Mouse (Mus musculus) neural tube, embryonic 12.5 days (tissue): ENCODE data around the gene Gm26566. TPM values are rescaled to one million over a fixed set of nuclear protein-coding genes. Genes with fewer than 3 reads are reported as not detected.
"Not testable (repeated sequence)": the region's sequence is repeated elsewhere in the genome, so short reads cannot be mapped to it uniquely, and the experiment has no call there.

Experiments used
- ATAC-seq: fragments of 200-750 bp; cut with Nextera tagmentation; 2 replicates; pipeline ENCODE4 v1.8.0; 2017; ENCODE audit warnings: low read depth, mild to moderate bottlenecking, moderate TSS enrichment, moderate library complexity; ENCODE audit not compliant: low FRiP score
- H3K27ac ChIP-seq: fragments of 300-500 bp; sonication (generic); 2 replicates; pipeline ENCODE4 v1.5.1; 2016
- H3K27me3 ChIP-seq: fragments of 300-500 bp; sonication (generic); replicated peaks from 2 replicates; pipeline ENCODE4 v1.6.1; 2016; ENCODE audit warnings: mild to moderate bottlenecking
- H3K36me3 ChIP-seq: fragments of 300-500 bp; sonication (generic); 2 replicates; pipeline ENCODE4 v1.6.1; 2016; ENCODE audit warnings: mild to moderate bottlenecking
- H3K4me1 ChIP-seq: fragments of 300-500 bp; sonication (generic); 2 replicates; pipeline ENCODE4 v1.6.1; 2016
- H3K4me2 ChIP-seq: fragments of 300-500 bp; sonication (generic); replicated peaks from 2 replicates; pipeline ENCODE4 v1.6.1; 2016; ENCODE audit warnings: mild to moderate bottlenecking
- H3K4me3 ChIP-seq: fragments of 300-500 bp; sonication (generic); 2 replicates; pipeline ENCODE4 v1.5.1; 2016
- H3K9ac ChIP-seq: fragments of 300-500 bp; sonication (generic); 2 replicates; pipeline ENCODE4 v1.6.1; 2016; ENCODE audit warnings: mild to moderate bottlenecking
- H3K9me3 ChIP-seq: fragments of 300-500 bp; sonication (generic); 2 replicates; pipeline ENCODE4 v1.6.1; 2016; ENCODE audit warnings: mild to moderate bottlenecking
- WGBS: fragments of 180-500 bp; shearing (Covaris S2); methylation state at CpG from one replicate; pipeline ENCODE4 v1.1.7; 2016; 5-methylcytosine and 5-hydroxymethylcytosine counted together
- polyA plus RNA-seq: library from polyadenylated mRNA; unstranded; fragments of >200 nt; fragmentation: Nextera tagmentation; extraction: Ambion mirVana; gene quantifications from 2 replicates; pipeline ENCODE4 v1.2.1, GENCODE M21; 2016

Gm26566 gene
- polyA plus RNA-seq, 1 experiment from 2014 or later = 2.0 TPM

DNA sequence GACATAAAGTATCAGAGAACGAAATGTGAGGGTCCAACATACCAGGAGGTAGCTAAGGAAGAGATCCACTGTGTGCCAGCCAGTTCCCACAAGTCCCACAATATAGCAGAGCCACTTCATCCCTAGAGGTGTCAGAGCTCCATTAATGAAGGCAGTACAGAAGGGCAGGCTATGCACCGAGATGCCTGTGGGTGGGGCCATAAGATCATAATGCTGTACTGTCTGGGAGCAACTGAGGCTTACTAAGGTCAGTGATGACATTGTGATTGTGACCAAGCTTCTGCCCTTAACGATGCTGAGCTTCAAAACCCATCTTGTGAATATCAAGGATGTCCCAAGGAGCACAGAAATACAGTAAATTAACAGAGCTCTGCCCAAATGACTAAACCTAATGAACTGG is 22.6 kb downstream of the Gm26566 start:
- 72% methylated on average over 3 of the region's 3 CpGs for WGBS
- H3K4me2 ChIP-seq = no peak overlapping the region
- no peaks in the 10 kb centered on the region for H3K27me3 ChIP-seq
- H3K4me3 ChIP-seq = no peak overlapping the region
- H3K4me1 ChIP-seq = no peaks in the 10 kb centered on the region
- no peaks in the 10 kb centered on the region for H3K36me3 ChIP-seq
- ATAC-seq = no peak
- no peaks in the 10 kb centered on the region for H3K9me3 ChIP-seq
- no peak overlapping the region for H3K27ac ChIP-seq
- H3K9ac ChIP-seq = no peak overlapping the region

DNA sequence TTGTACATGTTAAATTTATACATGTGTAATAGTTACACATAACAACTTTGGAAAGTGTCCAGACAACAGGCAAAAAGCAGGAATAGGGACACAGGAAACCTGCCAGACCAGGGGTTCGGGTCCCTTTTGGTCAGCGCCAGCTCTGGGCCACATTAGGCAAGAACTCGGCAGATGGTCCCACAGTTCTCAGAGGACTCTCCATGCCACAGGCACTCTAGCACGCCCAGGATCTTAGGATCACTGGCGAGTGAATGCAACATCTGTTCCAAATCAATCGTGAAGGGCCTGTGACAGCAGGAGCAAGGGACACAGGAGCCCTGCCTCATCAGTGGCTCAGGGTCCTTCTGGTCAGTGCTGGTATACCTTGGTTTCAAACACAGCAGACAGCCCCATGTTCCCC is 28.3 kb downstream of the Gm26566 start:
- Histone ChIP-seq H3K27me3 (no peaks in the 10 kb centered on the region), H3K36me3 (no peaks in the 10 kb centered on the region), H3K9ac (no peak overlapping the region), H3K4me2 (no peak overlapping the region), H3K27ac (no peak overlapping the region), H3K9me3 (no peaks in the 10 kb centered on the region), H3K4me1 (no peaks in the 10 kb centered on the region), H3K4me3 (no peak overlapping the region)
- ATAC-seq = no peak
- 65% methylated on average over 6 of the region's 6 CpGs for WGBS

DNA sequence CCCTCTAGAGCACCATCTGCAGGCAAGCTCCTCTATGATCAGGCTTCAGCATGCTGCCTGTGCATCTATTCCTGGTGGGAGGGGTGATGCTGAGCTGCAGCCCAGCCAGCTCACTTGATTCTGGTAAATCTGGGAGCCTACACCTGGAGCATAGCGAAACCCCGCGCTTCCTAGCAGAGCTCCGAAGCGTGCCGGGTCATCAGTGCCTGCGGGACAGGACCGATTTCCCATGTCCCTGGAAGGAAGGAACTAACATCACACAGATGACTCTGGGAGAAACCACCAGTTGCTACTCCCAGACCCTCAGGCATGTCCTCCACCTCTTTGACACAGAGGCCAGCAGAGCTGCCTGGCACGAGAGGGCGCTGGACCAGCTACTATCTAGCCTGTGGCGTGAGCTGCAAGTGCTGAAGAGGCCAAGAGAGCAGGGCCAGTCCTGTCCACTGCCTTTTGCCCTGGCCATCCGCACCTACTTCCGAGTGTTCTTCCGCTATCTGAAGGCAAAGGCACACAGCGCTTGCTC is 33.3 kb downstream of the Gm26566 start, which contains the start of gene Gm13271:
Gene Gm13271 (plus strand): TSS at position 51 of the 523 bp plus-strand sequence.
- not testable (repeated sequence) for H3K9me3 ChIP-seq, H3K27me3 ChIP-seq, H3K4me3 ChIP-seq, H3K36me3 ChIP-seq, ATAC-seq, H3K27ac ChIP-seq, H3K9ac ChIP-seq, H3K4me2 ChIP-seq, H3K4me1 ChIP-seq
- WGBS = 84% methylated on average over 15 of the region's 15 CpGs

DNA sequence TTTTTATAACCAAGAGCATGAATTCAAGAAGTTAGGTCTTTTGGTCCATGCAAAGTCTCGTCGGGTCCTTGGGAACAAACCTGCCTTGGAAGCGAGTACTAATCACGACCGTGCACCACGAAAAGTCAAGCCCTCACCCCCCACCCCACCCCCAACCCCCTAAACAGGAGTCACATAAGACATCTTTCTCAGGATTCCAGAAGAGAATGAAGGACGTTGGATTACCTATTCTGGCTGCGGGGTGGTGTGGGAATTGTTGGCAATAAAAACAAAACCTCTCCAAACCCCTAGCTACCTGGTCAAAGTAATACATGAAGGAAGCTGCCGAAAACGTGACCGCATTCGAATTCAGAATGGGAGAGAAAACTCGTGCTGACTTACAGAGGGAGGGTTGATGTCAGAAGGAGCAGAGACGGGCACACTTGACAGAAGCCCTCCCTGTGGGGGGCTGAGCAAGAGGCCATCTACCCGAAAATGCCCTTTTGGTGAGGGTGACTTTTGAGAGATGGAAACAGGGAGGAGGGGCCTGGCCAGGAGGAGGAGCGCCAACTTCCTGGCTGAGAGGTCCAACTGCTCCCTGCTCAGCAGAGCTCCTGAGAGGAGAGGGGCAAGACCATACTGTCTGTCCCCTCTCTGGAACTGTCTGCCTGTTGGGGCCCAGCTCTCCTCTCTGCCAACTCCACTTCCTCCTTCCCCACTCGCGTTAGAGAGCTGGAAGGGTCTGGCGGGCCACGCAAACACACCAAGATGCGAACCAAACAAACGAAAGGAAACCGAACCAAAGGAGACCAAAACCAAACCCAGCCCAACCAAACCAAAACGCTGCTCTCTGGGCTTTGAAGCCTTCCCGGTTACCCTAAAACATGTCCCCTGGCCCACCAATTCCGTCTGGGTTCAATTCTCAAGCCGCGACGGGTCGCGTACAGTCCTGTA is 35.2 kb downstream of the Gm26566 start:
- Histone ChIP-seq H3K4me2 (peak overlapping the region; percentile 62), H3K9ac (peak overlapping the region; percentile 10; the same call in 1 of the 2 replicates), H3K4me3 (peak overlapping the region; percentile 33)
- peak; percentile 41; the same call in 1 of the 2 replicates for ATAC-seq
- H3K4me1 ChIP-seq, H3K9me3 ChIP-seq, H3K27ac ChIP-seq, H3K27me3 ChIP-seq, H3K36me3 ChIP-seq: not testable (repeated sequence)
- WGBS = 12% methylated on average over 29 of the region's 31 CpGs

DNA sequence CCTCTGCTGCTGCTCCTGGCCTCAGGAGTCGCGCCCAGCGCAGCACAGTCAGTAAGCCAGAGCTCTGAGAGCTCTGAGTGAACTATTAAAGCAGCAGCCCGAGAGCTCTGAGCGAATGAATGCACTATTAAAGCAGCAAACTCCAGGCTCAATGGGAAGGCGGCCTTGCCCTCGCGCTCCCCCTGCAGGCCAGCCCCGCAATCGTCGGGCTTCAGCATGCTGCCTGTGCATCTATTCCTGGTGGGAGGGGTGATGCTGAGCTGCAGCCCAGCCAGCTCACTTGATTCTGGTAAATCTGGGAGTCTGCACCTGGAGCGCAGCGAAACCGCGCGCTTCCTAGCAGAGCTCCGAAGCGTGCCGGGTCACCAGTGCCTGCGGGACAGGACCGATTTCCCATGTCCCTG is 36.0 kb downstream of the Gm26566 start:
- under 1% methylated on average over 21 of the region's 21 CpGs for WGBS
- not testable (repeated sequence) for H3K9me3 ChIP-seq, H3K4me1 ChIP-seq, H3K27ac ChIP-seq, H3K27me3 ChIP-seq, H3K36me3 ChIP-seq, H3K9ac ChIP-seq
- peak; percentile 100 for ATAC-seq
- Histone ChIP-seq H3K4me2 (peak overlapping the region; percentile 62), H3K4me3 (peak overlapping the region; percentile 33)

DNA sequence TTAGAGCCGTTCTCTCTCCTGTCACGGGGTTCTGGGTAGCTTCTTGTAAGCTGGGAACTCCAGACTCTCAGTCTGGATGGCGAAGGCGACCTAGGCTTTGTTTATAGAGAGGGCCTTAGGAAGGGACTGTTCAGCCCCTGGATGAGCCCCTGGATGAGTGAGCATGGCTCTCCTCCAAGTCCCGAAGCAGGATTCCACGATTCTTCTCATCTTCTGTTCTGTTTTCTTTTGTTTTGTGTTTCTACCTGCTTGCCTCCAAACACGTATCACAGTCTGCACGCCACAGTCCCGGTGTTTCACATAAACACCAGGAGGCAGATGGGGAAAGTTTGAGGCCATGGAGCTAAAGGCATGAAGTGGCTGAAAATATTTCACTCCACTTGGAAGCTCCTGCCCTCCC is 37.1 kb downstream of the Gm26566 start:
- H3K27me3 ChIP-seq, H3K9ac ChIP-seq, H3K36me3 ChIP-seq, ATAC-seq, H3K4me1 ChIP-seq, H3K9me3 ChIP-seq, H3K27ac ChIP-seq, H3K4me3 ChIP-seq, H3K4me2 ChIP-seq: not testable (repeated sequence)
- 92% methylated on average over 9 of the region's 9 CpGs for WGBS

DNA sequence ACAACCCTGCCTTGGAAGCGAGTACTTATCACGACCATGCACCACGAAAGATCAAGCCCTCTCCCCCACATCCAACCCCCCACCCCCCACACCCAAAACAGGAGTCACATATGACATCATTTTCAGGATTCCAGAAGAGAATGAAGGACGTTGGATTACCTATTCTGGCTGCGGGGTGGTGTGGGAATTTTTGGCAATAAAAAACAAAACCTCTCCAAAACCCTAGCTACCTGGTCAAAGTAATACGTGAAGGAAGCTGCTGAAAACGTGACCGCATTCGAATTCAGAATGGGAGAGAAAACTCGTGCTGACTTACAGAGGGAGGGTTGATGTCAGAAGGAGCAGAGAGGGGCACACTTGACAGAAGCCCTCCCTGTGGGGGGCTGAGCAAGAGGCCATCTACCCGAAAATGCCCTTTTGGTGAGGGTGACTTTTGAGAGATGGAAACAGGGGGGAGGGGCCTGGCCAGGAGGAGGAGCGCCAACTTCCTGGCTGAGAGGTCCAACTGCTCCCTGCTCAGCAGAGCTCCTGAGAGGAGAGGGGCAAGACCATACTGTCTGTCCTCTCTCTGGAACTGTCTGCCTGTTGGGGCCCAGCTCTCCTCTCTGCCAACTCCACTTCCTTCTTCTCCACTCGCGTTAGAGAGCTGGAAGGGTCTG is 38.1 kb downstream of the Gm26566 start, which contains the start of gene Gm13283:
Gene Gm13283 (plus strand): TSS at position 510 of the 659 bp plus-strand sequence.
- not testable (repeated sequence) for ATAC-seq, H3K4me1 ChIP-seq, H3K27me3 ChIP-seq, H3K27ac ChIP-seq, H3K36me3 ChIP-seq, H3K9me3 ChIP-seq, H3K9ac ChIP-seq
- Histone ChIP-seq H3K4me2 (peak within 1 kb of the TSS; percentile 59), H3K4me3 (peak within 1 kb of the TSS; percentile 27)
- 24% methylated on average over 11 of the region's 14 CpGs for WGBS

DNA sequence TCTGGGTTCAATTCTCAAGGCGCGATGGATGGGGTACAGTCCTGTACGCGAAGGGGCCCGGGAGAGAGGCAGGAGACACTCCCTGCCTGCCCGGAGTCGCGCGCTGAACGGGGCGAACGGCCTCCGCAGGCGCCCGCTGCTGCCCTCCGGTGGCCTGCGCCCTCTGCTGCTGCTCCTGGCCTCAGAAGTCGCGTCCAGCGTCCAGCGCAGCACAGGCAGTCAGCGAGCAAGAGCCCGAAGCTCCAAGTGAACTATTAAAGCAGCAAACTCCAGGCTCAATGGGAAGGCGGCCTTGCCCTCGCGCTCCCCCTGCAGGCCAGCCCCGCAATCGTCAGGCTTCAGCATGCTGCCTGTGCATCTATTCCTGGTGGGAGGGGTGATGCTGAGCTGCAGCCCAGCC is 38.8 kb downstream of the Gm26566 start:
- Histone ChIP-seq H3K4me3 (peak overlapping the region; percentile 27), H3K4me2 (peak overlapping the region; percentile 59)
- H3K36me3 ChIP-seq, H3K4me1 ChIP-seq, H3K9ac ChIP-seq, ATAC-seq, H3K9me3 ChIP-seq, H3K27ac ChIP-seq, H3K27me3 ChIP-seq: not testable (repeated sequence)
- WGBS = 0% methylated on average over 24 of the region's 28 CpGs

DNA sequence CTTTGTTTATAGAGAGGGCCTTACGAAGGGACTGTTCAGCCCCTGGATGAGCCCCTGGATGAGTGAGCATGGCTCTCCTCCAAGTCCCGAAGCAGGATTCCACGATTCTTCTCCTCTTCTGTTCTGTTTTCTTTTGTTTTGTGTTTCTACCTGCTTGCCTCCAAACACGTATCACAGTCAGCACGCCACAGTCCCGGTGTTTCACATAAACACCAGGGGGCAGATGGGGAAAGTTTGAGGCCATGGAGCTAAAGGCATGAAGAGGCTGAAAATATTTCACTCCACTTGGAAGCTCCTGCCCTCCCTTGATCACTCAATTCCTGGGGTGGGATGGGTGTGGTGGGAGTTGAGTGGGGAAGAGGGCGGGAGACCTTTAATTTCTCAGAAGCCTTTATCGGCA is 40.2 kb downstream of the Gm26566 start:
- H3K27me3 ChIP-seq, H3K36me3 ChIP-seq, H3K4me3 ChIP-seq, H3K9ac ChIP-seq, H3K4me2 ChIP-seq, ATAC-seq, H3K9me3 ChIP-seq, H3K27ac ChIP-seq, H3K4me1 ChIP-seq: not testable (repeated sequence)
- 82% methylated on average over 6 of the region's 8 CpGs for WGBS

DNA sequence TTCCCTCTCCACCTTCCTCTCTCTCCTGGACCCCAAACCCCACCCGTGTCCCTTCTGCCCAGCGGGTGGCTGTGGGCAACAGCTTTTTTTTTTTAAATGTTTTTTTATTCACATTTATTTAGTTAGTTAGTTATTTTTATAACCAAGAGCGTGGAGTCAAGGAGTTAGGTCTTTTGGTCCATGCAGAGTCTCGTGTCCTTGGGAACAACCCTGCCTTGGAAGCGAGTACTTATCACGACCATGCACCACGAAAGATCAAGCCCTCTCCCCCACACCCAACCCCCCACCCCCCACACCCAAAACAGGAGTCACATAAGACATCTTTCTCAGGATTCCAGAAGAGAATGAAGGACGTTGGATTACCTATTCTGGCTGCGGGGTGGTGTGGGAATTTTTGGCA is 40.7 kb downstream of the Gm26566 start:
- H3K27me3 ChIP-seq, H3K9me3 ChIP-seq, H3K4me1 ChIP-seq, H3K36me3 ChIP-seq, H3K9ac ChIP-seq, H3K4me2 ChIP-seq, H3K4me3 ChIP-seq, H3K27ac ChIP-seq, ATAC-seq: not testable (repeated sequence)
- WGBS = 63% methylated on average over 9 of the region's 9 CpGs

DNA sequence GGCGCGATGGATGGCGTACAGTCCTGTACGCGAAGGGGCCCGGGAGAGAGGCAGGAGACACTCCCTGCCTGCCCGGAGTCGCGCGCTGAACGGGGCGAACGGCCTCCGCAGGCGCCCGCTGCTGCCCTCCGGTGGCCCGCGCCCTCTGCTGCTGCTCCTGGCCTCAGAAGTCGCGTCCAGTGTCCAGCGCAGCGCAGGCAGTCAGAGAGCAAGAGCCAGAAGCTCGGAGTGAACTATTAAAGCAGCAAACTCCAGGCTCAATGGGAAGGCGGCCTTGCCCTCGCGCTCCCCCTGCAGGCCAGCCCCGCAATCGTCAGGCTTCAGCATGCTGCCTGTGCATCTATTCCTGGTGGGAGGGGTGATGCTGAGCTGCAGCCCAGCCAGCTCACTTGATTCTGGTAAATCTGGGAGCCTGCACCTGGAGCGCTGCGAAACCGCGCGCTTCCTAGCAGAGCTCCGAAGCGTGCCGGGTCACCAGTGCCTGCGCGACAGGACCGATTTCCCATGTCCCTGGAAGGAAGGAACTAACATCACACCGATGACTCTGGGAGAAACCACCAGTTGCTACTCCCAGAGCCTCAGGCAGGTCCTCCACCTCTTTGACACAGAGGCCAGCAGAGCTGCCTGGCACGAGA is 41.9 kb downstream of the Gm26566 start:
- ATAC-seq, H3K9me3 ChIP-seq: not testable (repeated sequence)
- 4% methylated on average over 31 of the region's 42 CpGs for WGBS

More for the DNA sequence above, 41.9 kb downstream of the Gm26566 start:
- peak overlapping the region; percentile 57 for H3K4me2 ChIP-seq
- H3K4me1 ChIP-seq, H3K36me3 ChIP-seq, H3K27ac ChIP-seq, H3K9ac ChIP-seq, H3K27me3 ChIP-seq: not testable (repeated sequence)
- H3K4me3 ChIP-seq = peak overlapping the region; percentile 27
